ENCODE assay signal across 18 mouse cellular contexts in genomic region chr10:13232443-13233142, GRCm38 (mm10). TPM values are rescaled to one million over a fixed set of nuclear protein-coding genes. Genes with fewer than 3 reads are reported as not detected.
DNase-seq lines count a peak whose midpoint lies in the region; ATAC-seq and TF ChIP-seq lines count a peak whose summit lies in the region.
"Had no signal": no experiment of that assay in that cellular context is flagged by ENCODE, and none has a peak within 500 bp of the region (broad histone marks: within the 10 kb centered on the region; RNA-seq: fewer than 3 reads in every experiment).

No protein-coding gene starts in this region.

- no peak overlapping the region for H3K27ac ChIP-seq in forebrain, embryonic 12.5 days
- H3K27ac ChIP-seq in forebrain, embryonic 14.5 days (ENCODE audit: low read depth, low read length): no peak overlapping the region
- H3K27ac ChIP-seq in midbrain, embryonic 10.5 days (replicated peaks): peak overlapping the region; percentile 76
- no peak overlapping the region for H3K27ac ChIP-seq in midbrain, embryonic 14.5 days (replicated peaks; ENCODE audit: low read depth, low read length)
- 0 out of 2 replicates have a peak overlapping the region, but pooled peaks have one; percentile 7 for H3K27ac ChIP-seq in embryonic facial prominence, embryonic 10.5 days (replicated peaks)
- H3K27ac ChIP-seq in stomach, postnatal 0 days (replicated peaks): 0 out of 2 replicates have a peak overlapping the region, but pooled peaks have one; percentile 13
- H3K27ac ChIP-seq in limb, embryonic 10.5 days: no peak overlapping the region
- H3K27ac ChIP-seq: embryonic facial prominence, embryonic 15.5 days; intestine, embryonic 15.5 days; left cerebral cortex, adult 2 months; limb, embryonic 15.5 days had no signal

- no peaks in the 10 kb centered on the region for H3K27me3 ChIP-seq in forebrain, embryonic 12.5 days
- H3K27me3 ChIP-seq in forebrain, embryonic 14.5 days (replicated peaks; ENCODE audit: control insufficient read depth, insufficient read depth, low read length): no peaks in the 10 kb centered on the region
- no peaks in the 10 kb centered on the region for H3K27me3 ChIP-seq in midbrain, embryonic 10.5 days (ENCODE audit: low read depth, poor library complexity, severe bottlenecking)
- no peaks in the 10 kb centered on the region for H3K27me3 ChIP-seq in midbrain, embryonic 14.5 days (ENCODE audit: control insufficient read depth, insufficient read depth, low read length)
- H3K27me3 ChIP-seq in embryonic facial prominence, embryonic 10.5 days (replicated peaks; ENCODE audit: low read depth, poor library complexity, severe bottlenecking): no peaks in the 10 kb centered on the region
- H3K27me3 ChIP-seq in stomach, postnatal 0 days (ENCODE audit: control insufficient read depth, insufficient read depth, low read length): no peaks in the 10 kb centered on the region
- no peaks in the 10 kb centered on the region for H3K27me3 ChIP-seq in limb, embryonic 10.5 days (ENCODE audit: low read depth, poor library complexity, severe bottlenecking)
- H3K27me3 ChIP-seq: embryonic facial prominence, embryonic 15.5 days; intestine, embryonic 15.5 days; limb, embryonic 15.5 days had no signal

- peaks cover 15% of the 10 kb centered on the region for H3K4me1 ChIP-seq in forebrain, embryonic 12.5 days
- H3K4me1 ChIP-seq in forebrain, embryonic 14.5 days (ENCODE audit: control insufficient read depth, insufficient read depth, low read length): no peaks in the 10 kb centered on the region
- peaks cover 24% of the 10 kb centered on the region for H3K4me1 ChIP-seq in midbrain, embryonic 10.5 days
- H3K4me1 ChIP-seq in midbrain, embryonic 14.5 days (ENCODE audit: control insufficient read depth, insufficient read depth, low read length): 0 out of 2 replicates have a peak, but pooled peaks cover 6% of the 10 kb centered on the region
- H3K4me1 ChIP-seq in embryonic facial prominence, embryonic 10.5 days: peaks cover 12% of the 10 kb centered on the region
- H3K4me1 ChIP-seq in stomach, postnatal 0 days (replicated peaks; ENCODE audit: control insufficient read depth, insufficient read depth): no peaks in the 10 kb centered on the region
- no peaks in the 10 kb centered on the region for H3K4me1 ChIP-seq in limb, embryonic 10.5 days
- H3K4me1 ChIP-seq: embryonic facial prominence, embryonic 15.5 days; intestine, embryonic 15.5 days; limb, embryonic 15.5 days had no signal

- H3K9ac ChIP-seq in forebrain, embryonic 12.5 days: no peak overlapping the region
- H3K9ac ChIP-seq in forebrain, embryonic 14.5 days (ENCODE audit: low read length): no peak overlapping the region
- H3K9ac ChIP-seq in midbrain, embryonic 14.5 days (replicated peaks; ENCODE audit: low read length): no peak overlapping the region
- H3K9ac ChIP-seq in stomach, postnatal 0 days (ENCODE audit: low read length): no peak overlapping the region
- H3K9ac ChIP-seq: embryonic facial prominence, embryonic 15.5 days; intestine, embryonic 15.5 days; limb, embryonic 15.5 days had no signal

- no peak overlapping the region for H3K4me2 ChIP-seq in forebrain, embryonic 12.5 days
- no peak overlapping the region for H3K4me2 ChIP-seq in forebrain, embryonic 14.5 days (ENCODE audit: low read length)
- no peak overlapping the region for H3K4me2 ChIP-seq in midbrain, embryonic 14.5 days (ENCODE audit: low read length)
- no peak overlapping the region for H3K4me2 ChIP-seq in stomach, postnatal 0 days (replicated peaks; ENCODE audit: low read depth)
- H3K4me2 ChIP-seq: embryonic facial prominence, embryonic 15.5 days; intestine, embryonic 15.5 days; limb, embryonic 15.5 days had no signal

- 0 out of 2 replicates have a peak, but pooled peaks have one; percentile 9 for ATAC-seq in forebrain, embryonic 12.5 days (ENCODE audit: low FRiP score)
- ATAC-seq in forebrain, embryonic 14.5 days: no peak
- ATAC-seq in midbrain, embryonic 14.5 days (ENCODE audit: low FRiP score, low TSS enrichment): no peak
- no peak for ATAC-seq in stomach, postnatal 0 days (ENCODE audit: low FRiP score, low TSS enrichment)
- ATAC-seq: activated CD4-positive, CD25-positive, alpha-beta regulatory T cell, adult 4 months; intestine, embryonic 15.5 days had no signal

- no peak overlapping the region for H3K4me3 ChIP-seq in forebrain, embryonic 12.5 days (replicated peaks)
- H3K4me3 ChIP-seq in forebrain, embryonic 14.5 days (ENCODE audit: low read depth, low read length): no peak overlapping the region
- no peak overlapping the region for H3K4me3 ChIP-seq in midbrain, embryonic 10.5 days
- H3K4me3 ChIP-seq in midbrain, embryonic 14.5 days (replicated peaks; ENCODE audit: low read depth, low read length): no peak overlapping the region
- no peak overlapping the region for H3K4me3 ChIP-seq in embryonic facial prominence, embryonic 10.5 days
- no peak overlapping the region for H3K4me3 ChIP-seq in stomach, postnatal 0 days (ENCODE audit: low read depth, low read length)
- no peak overlapping the region for H3K4me3 ChIP-seq in limb, embryonic 10.5 days
- H3K4me3 ChIP-seq: embryonic facial prominence, embryonic 15.5 days; intestine, embryonic 15.5 days; left cerebral cortex, adult 2 months; limb, embryonic 15.5 days had no signal

- no peak for TF ChIP-seq EP300 in stomach, postnatal 0 days (optimal IDR thresholded peaks at IDR 0.05)

- no peak for DNase-seq in forebrain, embryonic 14.5 days (ENCODE audit: low spot score)
- peak; percentile 26 for DNase-seq in midbrain, embryonic 10.5 days (ENCODE audit: low spot score)
- no peak for DNase-seq in midbrain, embryonic 14.5 days
- no peak for DNase-seq in embryonic facial prominence, embryonic 10.5 days (ENCODE audit: low spot score)
- no peak for DNase-seq in stomach, postnatal 0 days (ENCODE audit: low spot score)
- DNase-seq in limb, embryonic 10.5 days (ENCODE audit: low spot score): no peak
- no peak for DNase-seq in Muller cell, postnatal 12 days (ENCODE audit: inconsistent ontology term)
- DNase-seq: gastrocnemius, postnatal 36 days; kidney, postnatal 36 days; lung, adult 2 months; right cerebral cortex, postnatal 25 days had no signal

- TF ChIP-seq CTCF in stomach, postnatal 0 days (IDR thresholded peaks at IDR 0.05; ENCODE audit: low read depth): no peak

- WGBS in forebrain, embryonic 12.5 days: 53% methylated on average over 9 of the region's 9 CpGs
- WGBS in forebrain, embryonic 14.5 days: 62% methylated on average over 9 of the region's 9 CpGs
- WGBS in midbrain, embryonic 10.5 days: 53% methylated on average over 9 of the region's 9 CpGs
- 33% methylated on average over 9 of the region's 9 CpGs for WGBS in midbrain, embryonic 14.5 days
- 61% methylated on average over 9 of the region's 9 CpGs for WGBS in embryonic facial prominence, embryonic 10.5 days
- WGBS in stomach, postnatal 0 days: 74% methylated on average over 9 of the region's 9 CpGs
- 64% methylated on average over 9 of the region's 9 CpGs for WGBS in limb, embryonic 10.5 days

- no peaks in the 10 kb centered on the region for H3K36me3 ChIP-seq in forebrain, embryonic 12.5 days (replicated peaks)
- H3K36me3 ChIP-seq in forebrain, embryonic 14.5 days (ENCODE audit: control insufficient read depth, insufficient read depth, low read length): no peaks in the 10 kb centered on the region; the same call in 1 of the 2 replicates
- H3K36me3 ChIP-seq in midbrain, embryonic 10.5 days: no peaks in the 10 kb centered on the region
- no peaks in the 10 kb centered on the region for H3K36me3 ChIP-seq in midbrain, embryonic 14.5 days (ENCODE audit: control insufficient read depth, insufficient read depth, low read length)
- H3K36me3 ChIP-seq in embryonic facial prominence, embryonic 10.5 days (replicated peaks): peaks cover 28% of the 10 kb centered on the region
- peaks cover 5% of the 10 kb centered on the region; the same call in 1 of the 2 replicates for H3K36me3 ChIP-seq in stomach, postnatal 0 days (ENCODE audit: control insufficient read depth, insufficient read depth, low read length)
- peaks cover 16% of the 10 kb centered on the region for H3K36me3 ChIP-seq in limb, embryonic 10.5 days
- H3K36me3 ChIP-seq: intestine, embryonic 15.5 days had no signal

- H3K9me3 ChIP-seq in forebrain, embryonic 12.5 days: no peaks in the 10 kb centered on the region
- H3K9me3 ChIP-seq in forebrain, embryonic 14.5 days (replicated peaks; ENCODE audit: control insufficient read depth, low read length): no peaks in the 10 kb centered on the region
- no peaks in the 10 kb centered on the region for H3K9me3 ChIP-seq in midbrain, embryonic 10.5 days (replicated peaks)
- no peaks in the 10 kb centered on the region for H3K9me3 ChIP-seq in midbrain, embryonic 14.5 days (ENCODE audit: control insufficient read depth, low read length)
- H3K9me3 ChIP-seq in embryonic facial prominence, embryonic 10.5 days: no peaks in the 10 kb centered on the region
- no peaks in the 10 kb centered on the region for H3K9me3 ChIP-seq in stomach, postnatal 0 days (ENCODE audit: control insufficient read depth, low read length)
- no peaks in the 10 kb centered on the region for H3K9me3 ChIP-seq in limb, embryonic 10.5 days (replicated peaks)
- H3K9me3 ChIP-seq: embryonic facial prominence, embryonic 15.5 days; intestine, embryonic 15.5 days; limb, embryonic 15.5 days had no signal

RNA-seq across cellular contexts. Expression of gene Ltv1, which starts 39.6 kb away (rescaled TPM):
- polyA plus RNA-seq in forebrain, embryonic 12.5 days (2016; fragmentation: Nextera tagmentation; extraction: Ambion mirVana): 59.7 and 60.6 TPM in 2 replicates
- 37.3 and 38.8 TPM in 2 replicates for polyA plus RNA-seq in forebrain, embryonic 14.5 days (2014; fragmentation: Nextera tagmentation; extraction: Ambion mirVana)
- polyA plus RNA-seq in midbrain, embryonic 10.5 days (2016; fragmentation: Nextera tagmentation; extraction: Ambion mirVana): 67.1 and 74.0 TPM in 2 replicates
- 26.4 and 39.3 TPM in 2 replicates for polyA plus RNA-seq in midbrain, embryonic 14.5 days (2014; fragmentation: Nextera tagmentation; extraction: Ambion mirVana)
- 70.9 and 72.0 TPM in 2 replicates for polyA plus RNA-seq in embryonic facial prominence, embryonic 10.5 days (2016; fragmentation: Nextera tagmentation; extraction: Ambion mirVana)
- polyA plus RNA-seq in stomach, postnatal 0 days (2015; fragmentation: Nextera tagmentation; extraction: Ambion mirVana): 58.2 and 63.1 TPM in 2 replicates
- 65.3 and 68.0 TPM in 2 replicates for polyA plus RNA-seq in limb, embryonic 10.5 days (2016; fragmentation: Nextera tagmentation; extraction: Ambion mirVana)

RNA-seq across cellular contexts. Expression of gene Zc2hc1b, which starts 54.8 kb away (rescaled TPM):
- not detected in 2 replicates for polyA plus RNA-seq in forebrain, embryonic 12.5 days (2016; fragmentation: Nextera tagmentation; extraction: Ambion mirVana)
- polyA plus RNA-seq in forebrain, embryonic 14.5 days (2014; fragmentation: Nextera tagmentation; extraction: Ambion mirVana): not detected in 2 replicates
- polyA plus RNA-seq in midbrain, embryonic 10.5 days (2016; fragmentation: Nextera tagmentation; extraction: Ambion mirVana): not detected in 2 replicates
- not detected in 2 replicates for polyA plus RNA-seq in midbrain, embryonic 14.5 days (2014; fragmentation: Nextera tagmentation; extraction: Ambion mirVana)
- not detected in 2 replicates for polyA plus RNA-seq in embryonic facial prominence, embryonic 10.5 days (2016; fragmentation: Nextera tagmentation; extraction: Ambion mirVana)
- polyA plus RNA-seq in stomach, postnatal 0 days (2015; fragmentation: Nextera tagmentation; extraction: Ambion mirVana): not detected in 2 replicates
- not detected in 2 replicates for polyA plus RNA-seq in limb, embryonic 10.5 days (2016; fragmentation: Nextera tagmentation; extraction: Ambion mirVana)
- polyA plus RNA-seq: activated CD4-positive, CD25-positive, alpha-beta regulatory T cell, adult 4 months; embryonic facial prominence, embryonic 15.5 days; heart, embryonic 16.5 days; intestine, embryonic 15.5 days; limb, embryonic 15.5 days; lung, adult 2 months had no signal

Comparison
In these comparisons a context has a peak if more than half of its experiments do, and no peak if none do; other contexts are left out.
1. H3K27ac ChIP-seq: peak in midbrain, embryonic 10.5 days (single experiment), embryonic facial prominence, embryonic 10.5 days (single experiment) and stomach, postnatal 0 days (single experiment); none in forebrain, embryonic 12.5 days (single experiment), forebrain, embryonic 14.5 days (single experiment), midbrain, embryonic 14.5 days (single experiment) and limb, embryonic 10.5 days (single experiment).